Mouse (Mus musculus): Measurements from ENCODE around the gene Specc1. TPM values are rescaled to one million over a fixed set of nuclear protein-coding genes. Genes with fewer than 3 reads are reported as not detected.

Gene Specc1
- polyA plus RNA-seq, 2 experiments: 8.7 to 8.9 TPM

- H3K27ac ChIP-seq (replicated peaks; ENCODE audit: low read depth, low read length): no peak overlapping the region
- no peak overlapping the region for H3K4me3 ChIP-seq (replicated peaks; ENCODE audit: low read length)
- 89% methylated on average over 2 of the region's 2 CpGs for WGBS
- TF ChIP-seq POLR2A (IDR thresholded peaks at IDR 0.05; ENCODE audit: borderline replicate concordance, extremely low read depth, insufficient read depth, insufficient read length): no peak
- H3K4me2 ChIP-seq (replicated peaks; ENCODE audit: low read depth, low read length, severe bottlenecking): no peak overlapping the region
- H3K9ac ChIP-seq (ENCODE audit: low read depth, low read length, severe bottlenecking): no peak overlapping the region
- no peaks in the 10 kb centered on the region for H3K9me3 ChIP-seq (ENCODE audit: control insufficient read depth, low read length)
- H3K4me1 ChIP-seq (ENCODE audit: control insufficient read depth, insufficient read depth, low read length): no peaks in the 10 kb centered on the region
- H3K36me3 ChIP-seq (ENCODE audit: control insufficient read depth, insufficient read depth, low read length): no peaks in the 10 kb centered on the region
- no peak for DNase-seq (ENCODE audit: low spot score)
- ATAC-seq (ENCODE audit: low FRiP score, low read depth): no peak
- H3K27me3 ChIP-seq (ENCODE audit: control insufficient read depth, insufficient read depth, low read length): no peaks in the 10 kb centered on the region
Observed at GRCm38 (mm10) chr11:62209111-62209510, 252.5 kb downstream of the Specc1 start.

GRCm38 (mm10) chr11:62209891-62210290 is 253.3 kb downstream of the Specc1 start:
- no peak overlapping the region for H3K4me2 ChIP-seq (replicated peaks; ENCODE audit: low read depth, low read length, severe bottlenecking)
- H3K9ac ChIP-seq (ENCODE audit: low read depth, low read length, severe bottlenecking): no peak overlapping the region
- H3K27me3 ChIP-seq (ENCODE audit: control insufficient read depth, insufficient read depth, low read length): no peaks in the 10 kb centered on the region
- no peak for TF ChIP-seq POLR2A (IDR thresholded peaks at IDR 0.05; ENCODE audit: borderline replicate concordance, extremely low read depth, insufficient read depth, insufficient read length)
- no peak overlapping the region for H3K4me3 ChIP-seq (replicated peaks; ENCODE audit: low read length)
- no peaks in the 10 kb centered on the region for H3K4me1 ChIP-seq (ENCODE audit: control insufficient read depth, insufficient read depth, low read length)
- 60% methylated on average over 4 of the region's 4 CpGs for WGBS
- no peak for DNase-seq (ENCODE audit: low spot score)
- H3K27ac ChIP-seq (replicated peaks; ENCODE audit: low read depth, low read length): no peak overlapping the region
- no peaks in the 10 kb centered on the region for H3K36me3 ChIP-seq (ENCODE audit: control insufficient read depth, insufficient read depth, low read length)
- H3K9me3 ChIP-seq (ENCODE audit: control insufficient read depth, low read length): no peaks in the 10 kb centered on the region
- no peak for ATAC-seq (ENCODE audit: low FRiP score, low read depth)

GRCm38 (mm10) chr11:62213384-62213989 is 256.9 kb downstream of the Specc1 start:
- 88% methylated on average over 12 of the region's 12 CpGs for WGBS
- H3K27me3 ChIP-seq (ENCODE audit: control insufficient read depth, insufficient read depth, low read length): no peaks in the 10 kb centered on the region
- no peak for TF ChIP-seq POLR2A (IDR thresholded peaks at IDR 0.05; ENCODE audit: borderline replicate concordance, extremely low read depth, insufficient read depth, insufficient read length)
- no peak overlapping the region for H3K27ac ChIP-seq (replicated peaks; ENCODE audit: low read depth, low read length)
- H3K36me3 ChIP-seq (ENCODE audit: control insufficient read depth, insufficient read depth, low read length): no peaks in the 10 kb centered on the region
- H3K9me3 ChIP-seq (ENCODE audit: control insufficient read depth, low read length): no peaks in the 10 kb centered on the region
- no peak overlapping the region for H3K4me3 ChIP-seq (replicated peaks; ENCODE audit: low read length)
- no peak for ATAC-seq (ENCODE audit: low FRiP score, low read depth)
- H3K9ac ChIP-seq (ENCODE audit: low read depth, low read length, severe bottlenecking): no peak overlapping the region
- H3K4me1 ChIP-seq (ENCODE audit: control insufficient read depth, insufficient read depth, low read length): no peaks in the 10 kb centered on the region
- no peak overlapping the region for H3K4me2 ChIP-seq (replicated peaks; ENCODE audit: low read depth, low read length, severe bottlenecking)
- no peak for DNase-seq (ENCODE audit: low spot score)

DNA sequence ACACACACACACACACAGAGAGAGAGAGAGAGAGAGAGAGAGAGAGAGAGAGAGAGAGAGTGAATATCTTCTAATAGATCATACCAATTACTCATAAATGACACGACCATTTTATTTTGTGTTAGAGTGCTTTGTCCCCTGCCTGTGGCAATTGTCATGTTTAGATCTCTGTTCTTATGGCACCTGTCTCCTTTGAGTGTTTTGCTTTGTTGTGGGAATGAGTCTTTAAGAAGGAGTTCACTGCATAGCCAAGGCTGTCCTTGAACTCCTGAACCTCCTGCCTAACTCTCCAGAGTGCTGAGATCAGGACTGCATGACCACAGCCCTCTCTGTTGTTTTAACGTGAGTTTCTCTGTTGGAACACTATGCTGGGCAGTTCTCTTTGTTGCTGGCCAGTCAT is 258.5 kb downstream of the Specc1 start:
- ATAC-seq (ENCODE audit: low FRiP score, low read depth): no peak
- H3K9me3 ChIP-seq (ENCODE audit: control insufficient read depth, low read length): no peaks in the 10 kb centered on the region
- no peak overlapping the region for H3K4me2 ChIP-seq (replicated peaks; ENCODE audit: low read depth, low read length, severe bottlenecking)

GRCm38 (mm10) chr11:62217751-62218150 is 261.2 kb downstream of the Specc1 start:
- no peak for ATAC-seq (ENCODE audit: low FRiP score, low read depth)
- TF ChIP-seq POLR2A (IDR thresholded peaks at IDR 0.05; ENCODE audit: borderline replicate concordance, extremely low read depth, insufficient read depth, insufficient read length): no peak
- 86% methylated on average over 6 of the region's 6 CpGs for WGBS

More for the DNA sequence above, 258.5 kb downstream of the Specc1 start:
- no peak overlapping the region for H3K4me3 ChIP-seq (replicated peaks; ENCODE audit: low read length)
- no peaks in the 10 kb centered on the region for H3K27me3 ChIP-seq (ENCODE audit: control insufficient read depth, insufficient read depth, low read length)
- no peak for DNase-seq (ENCODE audit: low spot score)
- no peak overlapping the region for H3K27ac ChIP-seq (replicated peaks; ENCODE audit: low read depth, low read length)
- no peak for TF ChIP-seq POLR2A (IDR thresholded peaks at IDR 0.05; ENCODE audit: borderline replicate concordance, extremely low read depth, insufficient read depth, insufficient read length)
- WGBS: 48% methylated on average over 2 of the region's 2 CpGs
- no peaks in the 10 kb centered on the region for H3K36me3 ChIP-seq (ENCODE audit: control insufficient read depth, insufficient read depth, low read length)
- H3K4me1 ChIP-seq (ENCODE audit: control insufficient read depth, insufficient read depth, low read length): no peaks in the 10 kb centered on the region
- no peak overlapping the region for H3K9ac ChIP-seq (ENCODE audit: low read depth, low read length, severe bottlenecking)

More at GRCm38 (mm10) chr11:62217751-62218150, 261.2 kb downstream of the Specc1 start:
- Histone ChIP-seq H3K4me3 (replicated peaks; ENCODE audit: low read length) (no peak overlapping the region), H3K4me1 (ENCODE audit: control insufficient read depth, insufficient read depth, low read length) (no peaks in the 10 kb centered on the region; the same call in 1 of the 2 replicates), H3K27me3 (ENCODE audit: control insufficient read depth, insufficient read depth, low read length) (no peaks in the 10 kb centered on the region), H3K9ac (ENCODE audit: low read depth, low read length, severe bottlenecking) (no peak overlapping the region), H3K4me2 (replicated peaks; ENCODE audit: low read depth, low read length, severe bottlenecking) (no peak overlapping the region), H3K9me3 (ENCODE audit: control insufficient read depth, low read length) (no peaks in the 10 kb centered on the region), H3K27ac (replicated peaks; ENCODE audit: low read depth, low read length) (no peak overlapping the region), H3K36me3 (ENCODE audit: control insufficient read depth, insufficient read depth, low read length) (no peaks in the 10 kb centered on the region; the same call in 1 of the 2 replicates)
- no peak for DNase-seq (ENCODE audit: low spot score)

Data from limb, embryonic 14.5 days (tissue).